Mouse (Mus musculus): ENCODE data around the gene Hspbp1.

Gene Hspbp1

DNA sequence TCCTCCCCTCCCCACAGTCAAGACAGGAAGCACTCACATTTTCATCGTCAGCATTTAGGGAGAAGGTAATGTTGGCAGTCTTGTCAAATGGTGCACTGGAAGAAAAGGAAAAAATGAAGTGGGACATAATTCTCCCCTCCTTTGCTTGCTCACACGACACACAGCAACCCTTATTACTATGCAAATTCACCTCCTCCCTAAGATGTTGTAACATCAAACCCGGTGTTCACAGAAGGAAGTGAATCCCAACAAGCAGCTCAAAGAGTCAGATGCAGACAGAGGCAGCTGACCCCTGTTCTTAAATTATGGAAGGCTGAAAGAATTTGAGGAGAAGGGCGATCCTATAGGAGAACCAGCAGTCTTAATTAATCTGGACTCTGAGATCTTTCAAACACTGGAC, 48.7 kb downstream of the Hspbp1 start:
- DNase-seq (ENCODE audit: low read depth, low spot score): no peak

DNA sequence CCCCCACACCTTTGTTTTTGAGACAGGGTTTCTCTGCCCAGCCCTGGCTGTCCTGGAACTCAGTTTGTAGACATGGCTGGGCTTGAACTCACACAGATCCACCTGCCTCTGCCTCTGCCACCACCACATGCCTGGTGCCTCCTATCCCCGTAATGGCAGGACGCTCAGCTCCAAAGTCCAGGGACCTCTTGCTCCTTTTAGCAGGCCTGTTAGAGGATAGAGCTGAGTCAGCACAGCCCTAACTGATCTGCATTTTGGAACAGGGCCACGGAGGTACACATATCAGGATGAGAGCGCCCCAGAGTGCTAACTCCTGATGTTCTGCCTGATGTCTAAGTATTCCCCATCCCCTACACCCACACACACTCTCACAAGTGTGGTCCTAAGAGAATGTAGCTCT, 53.8 kb downstream of the Hspbp1 start, which contains the start of gene Tmem86b:
Gene Tmem86b (minus strand): TSS at position 392 of the 400 bp plus-strand sequence.
- no peak for DNase-seq (ENCODE audit: low read depth, low spot score)

DNA sequence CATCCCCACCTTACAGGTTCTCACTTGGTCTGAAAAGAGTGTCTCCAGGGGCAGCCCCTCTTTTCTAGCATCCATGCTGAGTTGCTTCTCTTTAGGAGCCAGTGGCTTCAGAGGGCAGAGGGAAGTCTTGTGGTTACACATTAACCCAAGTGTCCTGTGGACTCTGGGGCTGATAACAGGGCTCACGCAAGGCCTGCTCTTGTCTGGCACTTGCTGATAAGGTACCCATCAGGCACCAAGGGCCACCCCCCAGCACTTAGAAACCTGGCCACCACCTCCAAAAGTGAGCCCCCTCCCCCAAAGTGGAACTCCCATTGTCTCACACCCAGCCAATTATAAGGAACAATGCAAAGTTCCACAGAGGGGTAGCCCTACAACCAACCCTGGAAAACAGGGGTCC, 54.7 kb downstream of the Hspbp1 start:
- no peak for DNase-seq (ENCODE audit: low read depth, low spot score)

DNA sequence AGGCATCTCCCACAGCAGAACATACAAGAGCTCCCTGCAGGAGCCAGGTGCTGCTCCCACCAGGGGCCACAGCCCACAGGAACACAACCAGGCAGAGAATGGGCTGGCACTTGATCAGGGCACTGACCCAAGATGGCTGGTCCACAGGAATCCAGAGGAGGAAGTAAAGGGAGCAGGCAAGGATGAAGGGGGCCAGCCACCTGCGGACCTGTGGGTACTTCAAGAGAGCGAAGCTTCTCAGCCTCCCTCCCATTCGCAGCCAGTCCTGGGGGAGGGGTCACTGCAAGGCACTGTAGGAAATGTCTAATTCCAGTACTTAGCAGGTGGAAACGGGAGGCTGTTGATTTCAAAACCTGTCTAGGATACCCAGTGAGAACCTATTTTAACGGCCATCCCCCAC, 55.3 kb downstream of the Hspbp1 start:
- DNase-seq (ENCODE audit: low read depth, low spot score): no peak

DNA sequence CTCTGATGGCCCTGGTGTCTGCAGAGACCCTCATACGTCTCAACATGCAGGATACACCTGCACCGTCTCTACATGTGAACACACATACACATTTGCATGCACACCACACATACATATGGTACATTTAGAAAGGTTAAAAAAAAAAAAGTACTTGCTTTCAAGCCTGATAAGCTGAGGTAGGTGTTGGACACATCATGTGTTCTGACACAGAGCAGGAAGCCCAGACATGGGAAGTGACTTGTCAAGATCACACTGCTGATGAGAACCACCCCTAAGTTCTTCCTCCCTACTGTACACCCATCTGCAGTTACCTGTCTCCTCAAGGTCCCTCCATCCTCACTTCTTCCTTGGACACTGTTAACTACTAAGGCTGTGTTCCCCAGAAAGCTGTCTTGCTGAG, 58.9 kb downstream of the Hspbp1 start:
- DNase-seq (ENCODE audit: low read depth, low spot score): no peak

- DNase-seq (ENCODE audit: low read depth, low spot score): no peak
These were observed 60.5 kb downstream of the Hspbp1 start for GRCm38 (mm10) chr7:4624343-4624742.

GRCm38 (mm10) chr7:4623544-4624189, 61.2 kb downstream of the Hspbp1 start:
- DNase-seq (ENCODE audit: low read depth, low spot score): peak; percentile 37

DNA sequence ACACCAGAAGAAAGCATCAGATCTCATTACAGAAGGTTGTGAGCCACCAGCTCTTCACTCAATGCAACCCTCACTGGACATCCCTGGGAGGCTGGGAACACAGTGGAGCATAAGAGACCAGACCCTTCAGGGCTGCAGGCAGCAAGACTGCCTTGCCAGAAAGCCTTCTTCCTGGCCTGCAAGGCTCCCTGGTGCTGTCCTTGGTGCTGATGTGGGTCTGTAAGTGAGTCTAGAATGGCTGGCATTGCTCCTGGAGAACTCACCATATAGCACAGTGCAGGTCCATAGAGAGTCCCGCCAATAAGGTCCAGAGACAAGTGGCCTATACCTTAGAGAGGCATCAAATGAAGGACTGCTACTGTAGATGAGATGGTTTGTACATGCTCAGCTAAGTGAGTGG, 64.9 kb downstream of the Hspbp1 start:
- DNase-seq (ENCODE audit: low read depth, low spot score): peak; percentile 77

GRCm38 (mm10) chr7:4613740-4614403, 71.0 kb downstream of the Hspbp1 start:
- no peak for DNase-seq (ENCODE audit: low read depth, low spot score)

- DNase-seq (ENCODE audit: low read depth, low spot score): no peak
These were observed 71.9 kb downstream of the Hspbp1 start for GRCm38 (mm10) chr7:4612956-4613355.

- no peak for DNase-seq (ENCODE audit: low read depth, low spot score)
These were observed 72.5 kb downstream of the Hspbp1 start for GRCm38 (mm10) chr7:4612386-4612785.

GRCm38 (mm10) chr7:4611921-4612341, 72.9 kb downstream of the Hspbp1 start:
- no peak for DNase-seq (ENCODE audit: low read depth, low spot score)

DNA sequence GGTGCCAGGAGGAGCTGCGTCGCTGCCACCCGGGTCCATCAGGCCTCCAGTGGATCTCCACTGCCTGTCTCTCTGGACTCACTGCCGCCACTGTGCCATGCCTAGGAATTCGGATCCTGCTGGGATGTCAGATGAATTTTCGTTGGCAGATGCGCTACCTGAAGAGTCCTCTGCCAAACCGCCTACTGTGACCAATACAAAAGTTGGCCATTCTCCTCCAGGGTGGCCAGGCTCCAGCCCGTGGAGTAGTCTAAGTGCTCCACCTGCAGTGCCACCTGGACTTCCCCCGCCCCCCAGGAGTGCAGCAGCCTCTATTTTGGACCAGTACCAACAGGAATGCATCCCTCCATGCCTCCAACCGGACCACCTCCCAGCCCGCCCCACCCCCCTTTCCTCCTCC, 73.4 kb downstream of the Hspbp1 start:
- no peak for DNase-seq (ENCODE audit: low read depth, low spot score)

All from mesoderm, embryonic 11.5 days (tissue).